Mouse (Mus musculus) lung, adult 2 months (tissue): ENCODE data around the gene Hist1h4d.

Experiments used
- CTCF ChIP-seq: fragments of 200-500 bp; IDR thresholded peaks from 2 replicates; pipeline ENCODE4 v1.5.1; 2011; ENCODE audit warnings: mild to moderate bottlenecking, low read length, control low read depth; ENCODE audit not compliant: insufficient read depth
- POLR2A ChIP-seq: fragments of 200-500 bp; IDR thresholded peaks from 2 replicates; pipeline ENCODE4 v1.6.1; 2011; ENCODE audit warnings: low read depth, mild to moderate bottlenecking, control low read depth, low read length, borderline replicate concordance; ENCODE audit errors: extremely low read depth

DNA sequence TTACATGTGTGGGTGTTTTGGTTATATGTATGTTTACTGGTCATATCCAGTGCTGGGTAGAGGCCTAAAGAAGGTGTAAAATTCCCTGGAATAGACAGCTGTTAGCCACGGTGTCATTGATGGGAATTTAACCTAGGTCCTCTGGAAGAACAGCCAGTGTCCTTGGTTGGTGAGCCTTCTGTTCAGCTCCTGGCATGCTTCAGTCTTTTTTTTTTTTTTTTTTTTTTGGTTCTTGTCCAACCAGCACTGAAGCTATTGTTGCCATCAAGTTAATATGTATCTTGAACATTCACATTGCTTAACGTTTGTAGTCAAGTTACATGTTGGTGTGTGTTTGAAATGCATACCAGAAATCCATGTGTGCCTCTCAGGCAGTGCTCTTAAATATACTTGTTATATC, 16.9 kb upstream of the Hist1h4d start:
- TF ChIP-seq CTCF (no peak), POLR2A (no peak)
